Mouse (Mus musculus): ENCODE measurements at regions not wholly inside any gene's neighbourhood (a gene's known extent, or its start where the extent isn't known, plus 50 kb on each side); places are given as distances from the start of the nearest gene placed in this dataset.
"Not testable (repeated sequence)": the region's sequence is repeated elsewhere in the genome, so short reads cannot be mapped to it uniquely, and the experiment has no call there.

DNA sequence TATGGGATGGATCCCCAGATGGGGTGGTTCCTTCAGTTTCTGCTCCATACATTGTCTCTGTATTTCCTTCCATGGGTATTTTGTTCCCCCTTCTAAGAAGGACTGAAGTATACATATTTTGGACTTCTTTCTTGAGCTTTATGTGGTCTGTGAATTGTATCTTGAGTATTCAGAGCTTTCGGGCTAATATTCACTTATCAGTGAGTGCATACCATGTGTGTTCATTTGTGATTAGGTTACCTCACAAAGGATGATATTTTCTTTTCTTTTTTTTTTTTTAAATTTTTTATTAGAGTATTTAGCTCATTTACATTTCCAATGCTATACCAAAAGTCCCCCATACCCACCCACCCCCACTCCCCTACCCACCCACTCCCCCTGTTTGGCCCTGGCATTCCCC lies 657.8 kb downstream of the Kcnt2 start:
- not testable (repeated sequence) for DNase-seq

DNA sequence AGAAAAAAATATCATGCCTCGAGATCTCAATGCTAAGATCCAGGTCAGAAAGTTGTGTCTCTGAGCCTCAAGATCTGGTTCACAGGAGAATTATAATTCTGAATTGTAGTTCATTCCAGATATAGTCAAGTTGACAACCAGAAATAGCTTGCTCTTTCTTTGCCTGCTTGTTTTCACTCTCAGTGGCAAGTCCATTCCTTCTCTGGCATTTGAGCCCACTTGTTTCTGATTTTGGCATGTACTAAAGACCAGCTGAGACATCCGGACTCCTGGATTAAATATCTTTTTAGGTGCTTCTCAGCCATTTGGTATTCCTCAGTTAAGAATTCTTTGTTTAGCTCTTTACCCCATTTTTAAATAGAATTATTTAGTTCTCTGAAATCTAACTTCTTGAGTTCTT lies 667.6 kb downstream of the Kcnt2 start:
- no peak for DNase-seq

DNA sequence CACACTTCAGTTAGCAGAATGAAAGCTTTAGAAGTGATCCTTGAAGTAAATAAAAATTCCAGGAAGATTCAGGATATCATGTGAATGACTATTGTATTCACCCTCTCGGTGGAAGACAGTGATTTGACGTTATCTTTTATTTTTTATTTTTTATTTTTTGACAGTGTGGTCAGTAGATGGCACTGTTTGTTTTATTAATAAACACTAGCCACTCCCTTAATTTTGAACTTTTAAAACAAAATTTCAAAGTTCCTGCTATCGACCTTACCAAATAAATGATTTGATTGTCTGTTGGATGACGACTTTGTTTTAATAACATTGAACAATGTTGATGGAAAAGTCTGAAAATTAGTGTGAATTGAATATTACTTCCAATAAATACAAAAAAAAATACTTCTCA lies 694.4 kb downstream of the Kcnt2 start:
- DNase-seq: no peak

DNA sequence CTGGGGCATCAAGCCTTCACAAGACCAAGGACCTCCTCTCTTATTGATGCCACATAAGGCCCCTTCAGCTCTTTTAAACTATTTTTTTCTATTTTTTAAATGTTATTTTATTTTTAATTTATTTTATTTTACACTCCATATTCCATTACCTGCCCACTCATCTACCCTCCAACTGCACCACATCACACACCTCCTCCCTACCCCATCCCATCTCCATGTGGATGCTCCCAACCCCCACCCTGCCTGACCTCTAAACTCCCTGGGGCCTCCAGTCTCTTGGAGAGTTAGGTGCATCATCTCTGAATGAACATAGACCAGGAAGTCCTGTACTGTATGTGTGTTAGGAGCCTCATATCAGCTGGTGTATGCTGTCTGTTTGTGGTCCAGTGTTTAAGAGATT lies 712.9 kb downstream of the Kcnt2 start:
- no peak for DNase-seq

DNA sequence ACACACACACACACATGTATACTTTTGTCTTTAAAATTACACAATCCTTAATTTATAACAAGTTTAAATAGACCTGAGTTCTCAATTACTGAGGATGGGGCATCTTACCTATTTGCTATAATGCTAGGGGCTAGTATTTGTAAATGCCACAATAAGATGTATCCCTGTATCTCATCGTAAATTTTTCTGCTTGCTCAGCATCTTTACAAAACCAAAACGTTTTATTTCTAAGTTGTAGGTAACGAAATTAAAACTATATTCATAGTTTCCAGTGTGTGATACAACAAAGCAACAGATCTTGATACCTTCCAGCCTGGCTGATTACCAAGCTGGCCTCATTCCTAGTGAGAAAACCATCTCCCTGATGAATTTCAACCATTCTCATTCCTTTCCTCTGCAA lies 755.9 kb downstream of the Kcnt2 start:
- DNase-seq: peak; percentile 2 to 5

All from cerebellum, postnatal 14 days (tissue).